Mouse (Mus musculus) embryonic facial prominence, embryonic 15.5 days (tissue): Measurements from ENCODE around the gene Vamp3. TPM values are rescaled to one million over a fixed set of nuclear protein-coding genes. Genes with fewer than 3 reads are reported as not detected.

Experiments
- ATAC-seq: fragments of 200-750 bp; cut with Nextera tagmentation; 2 replicates; pipeline ENCODE4 v1.8.0; 2017; ENCODE audit warnings: low read depth, moderate TSS enrichment; ENCODE audit not compliant: insufficient number of reproducible peaks, low FRiP score, low TSS enrichment
- H3K27ac ChIP-seq: fragments of 300-500 bp; sonication (generic); replicated peaks from 2 replicates; pipeline ENCODE4 v1.5.1; 2015; ENCODE audit warnings: mild to moderate bottlenecking, inconsistent platforms
- H3K27me3 ChIP-seq: fragments of 300-500 bp; sonication (generic); 2 replicates; pipeline ENCODE4 v1.6.1; 2015; ENCODE audit warnings: inconsistent platforms
- H3K36me3 ChIP-seq: fragments of 300-500 bp; sonication (generic); 2 replicates; pipeline ENCODE4 v1.6.1; 2015; ENCODE audit warnings: mild to moderate bottlenecking, inconsistent platforms
- H3K4me1 ChIP-seq: fragments of 300-500 bp; sonication (generic); 2 replicates; pipeline ENCODE4 v1.6.1; 2015; ENCODE audit warnings: inconsistent platforms
- H3K4me2 ChIP-seq: fragments of 300-500 bp; sonication (generic); replicated peaks from 2 replicates; pipeline ENCODE4 v1.6.1; 2015; ENCODE audit warnings: mild to moderate bottlenecking, inconsistent platforms
- H3K4me3 ChIP-seq: fragments of 300-500 bp; sonication (generic); replicated peaks from 2 replicates; pipeline ENCODE4 v1.5.1; 2015; ENCODE audit warnings: mild to moderate bottlenecking, inconsistent platforms
- H3K9ac ChIP-seq: fragments of 300-500 bp; sonication (generic); 2 replicates; pipeline ENCODE4 v1.6.1; 2015; ENCODE audit warnings: inconsistent platforms
- H3K9me3 ChIP-seq: fragments of 300-500 bp; sonication (generic); replicated peaks from 2 replicates; pipeline ENCODE4 v1.6.1; 2016; ENCODE audit warnings: inconsistent platforms
- WGBS: fragments of 180-500 bp; shearing (Covaris S2); methylation state at CpG from one replicate; pipeline ENCODE4 v1.1.7; 2015; 5-methylcytosine and 5-hydroxymethylcytosine counted together
- polyA plus RNA-seq: library from polyadenylated mRNA; unstranded; fragments of >200 nt; fragmentation: Nextera tagmentation; extraction: Ambion mirVana; gene quantifications from 2 replicates; pipeline ENCODE4 v1.2.1, GENCODE M21; 2015

The Vamp3 gene
- polyA plus RNA-seq, 1 experiment from 2014 or later = 123 TPM

- Histone ChIP-seq H3K4me2 (no peak overlapping the region), H3K27ac (no peak overlapping the region), H3K36me3 (peaks cover 6% of the 10 kb centered on the region; the same call in 1 of the 2 replicates), H3K4me3 (no peak overlapping the region), H3K9ac (no peak overlapping the region), H3K27me3 (no peaks in the 10 kb centered on the region), H3K9me3 (no peaks in the 10 kb centered on the region), H3K4me1 (no peaks in the 10 kb centered on the region)
- WGBS = 55% methylated on average over 6 of the region's 6 CpGs
- ATAC-seq = no peak
Observed at GRCm38 (mm10) chr4:151006945-151007344, 50.8 kb downstream of the Vamp3 start.

- ATAC-seq = no peak
- Histone ChIP-seq H3K9me3 (no peaks in the 10 kb centered on the region), H3K4me1 (no peaks in the 10 kb centered on the region), H3K9ac (no peak overlapping the region), H3K4me3 (no peak overlapping the region), H3K27ac (no peak overlapping the region), H3K27me3 (no peaks in the 10 kb centered on the region), H3K36me3 (peaks cover 6% of the 10 kb centered on the region; the same call in 1 of the 2 replicates), H3K4me2 (no peak overlapping the region)
- 85% methylated on average over 13 of the region's 13 CpGs for whole genome bisulfite sequencing
Observed at GRCm38 (mm10) chr4:151005656-151006318, 52.0 kb downstream of the Vamp3 start.

- Histone ChIP-seq H3K27me3 (no peaks in the 10 kb centered on the region), H3K27ac (no peak overlapping the region), H3K36me3 (no peaks in the 10 kb centered on the region), H3K9me3 (no peaks in the 10 kb centered on the region), H3K9ac (no peak overlapping the region), H3K4me2 (no peak overlapping the region), H3K4me3 (no peak overlapping the region), H3K4me1 (no peaks in the 10 kb centered on the region)
- ATAC-seq = no peak
- 61% methylated on average over 13 of the region's 13 CpGs for WGBS
Observed at GRCm38 (mm10) chr4:151001397-151001796, 56.4 kb downstream of the Vamp3 start.

GRCm38 (mm10) chr4:150998626-150999025, 59.1 kb downstream of the Vamp3 start:
- no peak overlapping the region for H3K9ac ChIP-seq
- H3K36me3 ChIP-seq = no peaks in the 10 kb centered on the region
- H3K4me1 ChIP-seq = no peaks in the 10 kb centered on the region
- no peak overlapping the region for H3K4me3 ChIP-seq
- H3K4me2 ChIP-seq = no peak overlapping the region
- H3K27ac ChIP-seq = no peak overlapping the region
- 92% methylated on average over 9 of the region's 9 CpGs for WGBS
- H3K9me3 ChIP-seq = no peaks in the 10 kb centered on the region
- H3K27me3 ChIP-seq = no peaks in the 10 kb centered on the region
- ATAC-seq = no peak

Other genes starting within 250 kb of the Vamp3 start
- 32.1 and 32.8 TPM in 2 replicates for gene Errfi1, start 204.0 kb downstream of the Vamp3 start, polyA plus RNA-seq
- gene Park7, start 143.5 kb downstream of the Vamp3 start, polyA plus RNA-seq = 374 TPM in 2 replicates
- gene Tnfrsf9, start 143.4 kb downstream of the Vamp3 start, polyA plus RNA-seq = 1.0 and 1.3 TPM in 2 replicates
- gene Uts2, start 60.9 kb downstream of the Vamp3 start, polyA plus RNA-seq = not detected in 2 replicates
- gene Per3, start 13.3 kb downstream of the Vamp3 start, polyA plus RNA-seq = 5.4 and 6.8 TPM in 2 replicates
- gene Gm13090, start 31.6 kb upstream of the Vamp3 start, polyA plus RNA-seq = not detected in 2 replicates